ENCODE assay signal across 22 mouse cellular contexts in genomic region chr9:41993821-41994220, GRCm38 (mm10).
DNase-seq lines count a peak whose midpoint lies in the region; TF ChIP-seq lines count a peak whose summit lies in the region.
"Had no signal": no experiment of that assay in that cellular context is flagged by ENCODE, and none has a peak within 500 bp of the region (broad histone marks: within the 10 kb centered on the region; RNA-seq: fewer than 3 reads in every experiment).

No protein-coding gene starts in this region.

- no peaks in the 10 kb centered on the region for H3K27me3 ChIP-seq in thymus, adult 2 months (ENCODE audit: control insufficient read depth, insufficient read depth, low read length)
- H3K27me3 ChIP-seq: CH12.LX, Patski had no signal

- H3K36me3 ChIP-seq in thymus, adult 2 months (ENCODE audit: control insufficient read depth, insufficient read depth, low read length) = no peaks in the 10 kb centered on the region
- H3K36me3 ChIP-seq: G1E had no signal

- TF ChIP-seq POLR2A in thymus, adult 2 months (IDR thresholded peaks at IDR 0.05; ENCODE audit: control insufficient read depth, extremely low read depth, insufficient read depth, low read length, poor library complexity) = no peak

- H3K4me1 ChIP-seq in thymus, adult 2 months (replicated peaks; ENCODE audit: control insufficient read depth, insufficient read depth, low read length) = no peaks in the 10 kb centered on the region

- DNase-seq in ES-CJ7 (ENCODE audit: low read depth, low spot score) = peak; percentile 46
- peak; percentile 91 for DNase-seq in R1 (ENCODE audit: low read depth, low spot score)
- peak; percentile 74 for DNase-seq in ZHBTc4 (ENCODE audit: low read depth, low spot score)
- no peak for DNase-seq in kidney, postnatal 4 days
- DNase-seq in thymus, adult 2 months = no peak
- no peak for DNase-seq in right cerebral cortex, adult 18-20 months
- DNase-seq: adrenal gland, adult 2 months; adrenal gland, adult 8-10 months; adrenal gland, postnatal 10 days; adrenal gland, postnatal 14 days; adrenal gland, postnatal 25 days; adrenal gland, postnatal 36 days; B cell, adult 2 months; cerebellum, adult 11 months; cerebellum, adult 11-12 months; cerebellum, adult 18-20 months; cerebellum, adult 2 months; cerebellum, adult 8-10 months; cerebellum, adult 9-10 months had no signal

- no peak overlapping the region for H3K27ac ChIP-seq in thymus, adult 2 months (ENCODE audit: control insufficient read depth, insufficient read depth, low read length)

- H3K4me3 ChIP-seq in thymus, adult 2 months (ENCODE audit: control insufficient read depth, insufficient read depth, low read length) = no peak overlapping the region

- no peak for TF ChIP-seq CTCF in thymus, adult 2 months (IDR thresholded peaks at IDR 0.05; ENCODE audit: borderline replicate concordance, control insufficient read depth, extremely low read depth, insufficient read depth, low read length, poor library complexity)

- WGBS in thymus, adult 2 months = 86% methylated on average over 5 of the region's 5 CpGs

Comparison
In these comparisons a context has a peak if more than half of its experiments do, and no peak if none do; other contexts are left out.
1. DNase-seq: peak in ES-CJ7 (single experiment), R1 (single experiment) and ZHBTc4 (single experiment); none in kidney, postnatal 4 days (0 of 2), thymus, adult 2 months (single experiment) and right cerebral cortex, adult 18-20 months (single experiment).